Mouse (Mus musculus): ENCODE results near the gene Zfp60.

DNA sequence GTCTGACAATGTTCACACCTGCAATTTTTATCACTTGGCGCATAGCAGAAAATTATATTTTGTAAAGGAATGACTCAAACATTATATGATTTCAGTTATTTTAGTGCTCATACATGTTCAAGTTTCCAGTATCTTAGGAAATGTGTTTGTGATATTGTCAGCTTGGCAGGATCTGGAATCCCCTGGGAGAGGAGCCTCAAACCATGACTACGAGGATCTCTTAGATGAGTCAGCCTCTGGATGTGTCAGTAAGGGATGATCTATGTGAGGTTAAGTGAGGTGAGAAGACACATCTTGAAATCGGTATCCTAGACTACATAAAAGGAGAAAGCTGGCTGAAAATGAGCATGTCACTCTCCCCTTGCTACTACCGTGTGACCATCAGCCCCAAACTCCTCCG lies 58.1 kb downstream of the Zfp60 start:
- TF ChIP-seq CTCF (IDR thresholded peaks at IDR 0.05; ENCODE audit: low read depth, low read length) (no peak), POLR2A (IDR thresholded peaks at IDR 0.05; ENCODE audit: insufficient read depth, low read length) (no peak)

All from ES-Bruce4 (cell line).